Mouse (Mus musculus) left cerebral cortex, postnatal 36 days (tissue): ENCODE results near the gene Ciz1. TPM values are rescaled to one million over a fixed set of nuclear protein-coding genes. Genes with fewer than 3 reads are reported as not detected.
A peak's percentile ranks its signal among the peaks of the same experiment; 100 is the strongest.

Experiments used
- DNase-seq, 2 experiments: peaks; one replicate each; pipeline ENCODE4 v3.0.0; 2021 to 2022; ENCODE audit warnings: low spot score in 2 of 2, mixed read lengths in 1 of 2
- intact Hi-C: fragments of 180-260 bp; cut with DNase I; formaldehyde crosslinking; loops from one replicate; pipeline ENCODE4 v1.15.1; 2025
- total RNA-seq, 2 experiments: library from RNA; stranded (reverse); gene quantifications; 2 replicates each; pipeline ENCODE4 v1.2.3; 2021

Gene Ciz1
- total RNA-seq, 2 experiments from 2014 or later: 60.4 to 97.8 TPM

GRCm38 (mm10) chr2:32318709-32319585, 33.2 kb upstream of the Ciz1 start:
- intact Hi-C loops: no loop called here
- no peak for DNase-seq

GRCm38 (mm10) chr2:32319586-32320580, 32.2 kb upstream of the Ciz1 start:
- DNase-seq: no peak

GRCm38 (mm10) chr2:32320721-32321120, 31.4 kb upstream of the Ciz1 start:
- no peak for DNase-seq
- intact Hi-C loops: no loop called here

More at GRCm38 (mm10) chr2:32319586-32320580, 32.2 kb upstream of the Ciz1 start:
- intact Hi-C loops: no loop called here

- intact Hi-C loops: no loop called here
- DNase-seq: no peak
Observed at GRCm38 (mm10) chr2:32321591-32322298, 30.4 kb upstream of the Ciz1 start.

- no peak for DNase-seq
- intact Hi-C loops: no loop called here
Observed at GRCm38 (mm10) chr2:32322754-32323741, 29.1 kb upstream of the Ciz1 start.

GRCm38 (mm10) chr2:32324322-32324721, 27.8 kb upstream of the Ciz1 start:
- no peak for DNase-seq
- intact Hi-C loops: no loop called here

GRCm38 (mm10) chr2:32325342-32325741, 26.8 kb upstream of the Ciz1 start:
- intact Hi-C loops: no loop called here
- no peak for DNase-seq

GRCm38 (mm10) chr2:32327200-32327599, 24.9 kb upstream of the Ciz1 start:
- no peak for DNase-seq
- intact Hi-C loops: no loop called here

- intact Hi-C loops: no loop called here
- no peak for DNase-seq
Observed at GRCm38 (mm10) chr2:32328911-32329460, 23.1 kb upstream of the Ciz1 start.

- intact Hi-C loops: no loop called here
- no peak for DNase-seq
Observed at GRCm38 (mm10) chr2:32329531-32329930, 22.6 kb upstream of the Ciz1 start.

GRCm38 (mm10) chr2:32332159-32332558, 20.0 kb upstream of the Ciz1 start:
- DNase-seq: no peak

GRCm38 (mm10) chr2:32335888-32336287, 16.2 kb upstream of the Ciz1 start:
- intact Hi-C loops: no loop called here
- no peak for DNase-seq

More at GRCm38 (mm10) chr2:32332159-32332558, 20.0 kb upstream of the Ciz1 start:
- intact Hi-C loops: no loop called here

- intact Hi-C loops: no loop called here
- DNase-seq: no peak
Observed at GRCm38 (mm10) chr2:32339912-32340642, 12.1 kb upstream of the Ciz1 start.

- peak; percentile 70 to 81 for DNase-seq
- intact Hi-C loops: no loop called here
Observed at GRCm38 (mm10) chr2:32340836-32341633, 11.1 kb upstream of the Ciz1 start.

GRCm38 (mm10) chr2:32341634-32341939, 10.5 kb upstream of the Ciz1 start:
- intact Hi-C loops: no loop called here
- no peak for DNase-seq

GRCm38 (mm10) chr2:32342039-32342438, 10.1 kb upstream of the Ciz1 start:
- intact Hi-C loops: no loop called here
- no peak for DNase-seq
